Mouse (Mus musculus) heart, postnatal 0 days (tissue): ENCODE measurements around the gene Lst1.

ENCODE experiments used
- CTCF ChIP-seq: IDR thresholded peaks from 2 replicates; pipeline ENCODE4 v1.5.1; 2016; ENCODE audit warnings: antibody characterized with exemption, control low read depth, low read depth
- EP300 ChIP-seq: IDR thresholded peaks from 2 replicates; pipeline ENCODE4 v1.6.1; 2016; ENCODE audit warnings: antibody characterized with exemption, low read depth

DNA sequence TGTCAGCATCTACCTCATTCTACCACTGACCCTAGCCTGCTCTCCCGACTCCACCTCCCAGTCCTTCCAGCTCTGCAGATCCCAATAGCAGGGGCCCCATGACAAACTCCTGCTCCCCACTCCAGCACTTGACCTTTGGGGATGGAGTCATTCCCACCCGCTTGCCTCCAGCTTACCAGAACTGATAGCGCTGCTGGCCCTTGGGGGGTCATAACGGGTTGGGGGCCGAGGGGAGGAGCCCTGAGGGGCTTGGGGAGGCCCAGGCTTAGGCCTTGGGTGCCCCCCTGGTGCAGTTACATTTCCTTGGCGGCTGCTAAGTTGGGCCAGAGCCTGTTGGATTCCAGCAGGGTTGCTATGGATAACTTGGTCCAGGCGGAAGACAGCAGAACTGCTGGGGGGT, 33.6 kb downstream of the Lst1 start:
- no peak for TF ChIP-seq CTCF
- no peak for TF ChIP-seq EP300
